Mouse (Mus musculus): ENCODE data around the gene Uqcrc1. TPM values are rescaled to one million over a fixed set of nuclear protein-coding genes. Genes with fewer than 3 reads are reported as not detected.
A peak's percentile ranks its signal among the peaks of the same experiment; 100 is the strongest.

The Uqcrc1 gene
- polyA plus RNA-seq, 1 experiment from 2014 or later: 457 TPM

- Histone ChIP-seq H3K27me3 (ENCODE audit: control insufficient read depth, insufficient read depth, low read length) (no peaks in the 10 kb centered on the region), H3K9ac (ENCODE audit: low read length) (no peak overlapping the region), H3K36me3 (ENCODE audit: control insufficient read depth, insufficient read depth, low read length) (no peaks in the 10 kb centered on the region), H3K9me3 (ENCODE audit: control insufficient read depth, low read length) (no peaks in the 10 kb centered on the region), H3K4me2 (ENCODE audit: low read depth) (no peak overlapping the region), H3K4me3 (ENCODE audit: low read depth, low read length) (no peak overlapping the region), H3K27ac (ENCODE audit: low read depth, low read length) (no peak overlapping the region), H3K4me1 (ENCODE audit: control insufficient read depth, insufficient read depth, low read length) (no peaks in the 10 kb centered on the region)
- WGBS: 83% methylated on average over 6 of the region's 6 CpGs
- DNase-seq (ENCODE audit: low spot score): no peak
- ATAC-seq (ENCODE audit: insufficient read depth, low FRiP score, low TSS enrichment): no peak
Observed at GRCm38 (mm10) chr9:108964338-108964737, 27.9 kb downstream of the Uqcrc1 start.

DNA sequence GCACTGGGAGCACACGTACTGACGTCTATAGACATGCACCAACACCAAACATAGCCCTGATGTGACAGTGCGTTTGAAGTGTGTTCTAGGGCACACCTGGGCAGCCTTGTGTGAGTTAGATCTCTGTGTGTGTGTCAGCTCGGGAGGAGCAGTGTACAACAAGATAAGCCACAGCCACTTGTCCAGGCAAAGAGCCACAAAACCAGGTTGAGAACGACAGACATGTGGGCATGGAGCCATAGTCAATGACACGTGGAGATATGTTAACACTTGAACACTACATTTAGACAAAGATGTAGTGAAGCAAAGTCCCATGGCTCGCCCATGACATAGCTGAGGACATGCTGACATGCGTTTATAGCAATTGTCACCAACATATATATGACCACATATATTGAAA lies 34.2 kb downstream of the Uqcrc1 start:
- ATAC-seq (ENCODE audit: insufficient read depth, low FRiP score, low TSS enrichment) (no peak), DNase-seq (ENCODE audit: low spot score) (no peak)
- H3K27me3 ChIP-seq (ENCODE audit: control insufficient read depth, insufficient read depth, low read length): no peaks in the 10 kb centered on the region
- H3K4me1 ChIP-seq (ENCODE audit: control insufficient read depth, insufficient read depth, low read length): no peaks in the 10 kb centered on the region
- no peak overlapping the region for H3K4me2 ChIP-seq (ENCODE audit: low read depth)
- 88% methylated on average over 8 of the region's 8 CpGs for WGBS
- no peaks in the 10 kb centered on the region for H3K9me3 ChIP-seq (ENCODE audit: control insufficient read depth, low read length)
- no peaks in the 10 kb centered on the region for H3K36me3 ChIP-seq (ENCODE audit: control insufficient read depth, insufficient read depth, low read length)
- H3K9ac ChIP-seq (ENCODE audit: low read length): no peak overlapping the region
- H3K27ac ChIP-seq (ENCODE audit: low read depth, low read length): no peak overlapping the region
- H3K4me3 ChIP-seq (ENCODE audit: low read depth, low read length): no peak overlapping the region

- Histone ChIP-seq H3K4me2 (ENCODE audit: low read depth) (no peak overlapping the region), H3K9ac (ENCODE audit: low read length) (no peak overlapping the region), H3K27ac (ENCODE audit: low read depth, low read length) (no peak overlapping the region), H3K4me3 (ENCODE audit: low read depth, low read length) (no peak overlapping the region), H3K9me3 (ENCODE audit: control insufficient read depth, low read length) (no peaks in the 10 kb centered on the region), H3K4me1 (ENCODE audit: control insufficient read depth, insufficient read depth, low read length) (no peaks in the 10 kb centered on the region), H3K27me3 (ENCODE audit: control insufficient read depth, insufficient read depth, low read length) (no peaks in the 10 kb centered on the region), H3K36me3 (ENCODE audit: control insufficient read depth, insufficient read depth, low read length) (no peaks in the 10 kb centered on the region)
- DNase-seq (ENCODE audit: low spot score): no peak
- no peak for ATAC-seq (ENCODE audit: insufficient read depth, low FRiP score, low TSS enrichment)
- 84% methylated on average over 9 of the region's 9 CpGs for WGBS
Observed at GRCm38 (mm10) chr9:108976483-108976882, 40.0 kb downstream of the Uqcrc1 start.

GRCm38 (mm10) chr9:108977966-108978365 lies 41.5 kb downstream of the Uqcrc1 start:
- ATAC-seq (ENCODE audit: insufficient read depth, low FRiP score, low TSS enrichment): no peak
- no peak overlapping the region for H3K9ac ChIP-seq (ENCODE audit: low read length)
- H3K9me3 ChIP-seq (ENCODE audit: control insufficient read depth, low read length): no peaks in the 10 kb centered on the region
- no peak overlapping the region for H3K27ac ChIP-seq (ENCODE audit: low read depth, low read length)
- H3K27me3 ChIP-seq (ENCODE audit: control insufficient read depth, insufficient read depth, low read length): no peaks in the 10 kb centered on the region
- H3K4me2 ChIP-seq (ENCODE audit: low read depth): no peak overlapping the region
- WGBS: 80% methylated on average over 7 of the region's 7 CpGs
- no peaks in the 10 kb centered on the region for H3K36me3 ChIP-seq (ENCODE audit: control insufficient read depth, insufficient read depth, low read length)
- no peak for DNase-seq (ENCODE audit: low spot score)
- no peak overlapping the region for H3K4me3 ChIP-seq (ENCODE audit: low read depth, low read length)
- H3K4me1 ChIP-seq (ENCODE audit: control insufficient read depth, insufficient read depth, low read length): no peaks in the 10 kb centered on the region

- H3K27me3 ChIP-seq (ENCODE audit: control insufficient read depth, insufficient read depth, low read length): no peaks in the 10 kb centered on the region
- no peak overlapping the region for H3K4me3 ChIP-seq (ENCODE audit: low read depth, low read length)
- H3K4me2 ChIP-seq (ENCODE audit: low read depth): no peak overlapping the region
- DNase-seq (ENCODE audit: low spot score) (no peak), ATAC-seq (ENCODE audit: insufficient read depth, low FRiP score, low TSS enrichment) (no peak)
- WGBS: 88% methylated on average over 8 of the region's 8 CpGs
- H3K9me3 ChIP-seq (ENCODE audit: control insufficient read depth, low read length): no peaks in the 10 kb centered on the region
- no peak overlapping the region for H3K27ac ChIP-seq (ENCODE audit: low read depth, low read length)
- H3K9ac ChIP-seq (ENCODE audit: low read length): no peak overlapping the region
- no peaks in the 10 kb centered on the region for H3K4me1 ChIP-seq (ENCODE audit: control insufficient read depth, insufficient read depth, low read length)
- no peaks in the 10 kb centered on the region for H3K36me3 ChIP-seq (ENCODE audit: control insufficient read depth, insufficient read depth, low read length)
Observed at GRCm38 (mm10) chr9:108982498-108982897, 46.1 kb downstream of the Uqcrc1 start.

DNA sequence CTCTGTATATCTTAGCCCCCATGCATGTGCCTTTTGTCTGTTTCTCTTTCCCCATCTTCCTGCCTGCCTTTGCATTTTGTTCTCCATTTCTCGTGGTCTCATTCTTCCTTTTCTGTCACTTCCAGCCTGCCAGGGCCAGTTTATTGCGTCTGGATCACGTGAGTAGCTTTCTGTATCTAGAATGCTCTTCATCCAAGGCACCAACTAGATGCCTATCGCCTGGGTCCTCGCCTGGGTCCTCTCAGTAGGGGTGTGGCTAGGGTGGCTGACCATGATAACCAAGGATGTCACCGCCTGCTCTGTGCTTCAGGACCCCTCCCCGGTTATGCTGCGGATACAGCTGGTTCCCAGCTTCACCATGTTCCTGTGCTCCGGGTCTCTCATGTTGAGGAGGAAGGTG lies 46.8 kb downstream of the Uqcrc1 start:
- H3K27me3 ChIP-seq (ENCODE audit: control insufficient read depth, insufficient read depth, low read length): no peaks in the 10 kb centered on the region
- H3K9me3 ChIP-seq (ENCODE audit: control insufficient read depth, low read length): no peaks in the 10 kb centered on the region
- no peak overlapping the region for H3K4me2 ChIP-seq (ENCODE audit: low read depth)
- DNase-seq (ENCODE audit: low spot score) (no peak), ATAC-seq (ENCODE audit: insufficient read depth, low FRiP score, low TSS enrichment) (no peak)
- no peak overlapping the region for H3K27ac ChIP-seq (ENCODE audit: low read depth, low read length)
- H3K4me3 ChIP-seq (ENCODE audit: low read depth, low read length): no peak overlapping the region
- no peak overlapping the region for H3K9ac ChIP-seq (ENCODE audit: low read length)
- no peaks in the 10 kb centered on the region for H3K4me1 ChIP-seq (ENCODE audit: control insufficient read depth, insufficient read depth, low read length)
- WGBS: 80% methylated on average over 9 of the region's 9 CpGs
- H3K36me3 ChIP-seq (ENCODE audit: control insufficient read depth, insufficient read depth, low read length): no peaks in the 10 kb centered on the region

DNA sequence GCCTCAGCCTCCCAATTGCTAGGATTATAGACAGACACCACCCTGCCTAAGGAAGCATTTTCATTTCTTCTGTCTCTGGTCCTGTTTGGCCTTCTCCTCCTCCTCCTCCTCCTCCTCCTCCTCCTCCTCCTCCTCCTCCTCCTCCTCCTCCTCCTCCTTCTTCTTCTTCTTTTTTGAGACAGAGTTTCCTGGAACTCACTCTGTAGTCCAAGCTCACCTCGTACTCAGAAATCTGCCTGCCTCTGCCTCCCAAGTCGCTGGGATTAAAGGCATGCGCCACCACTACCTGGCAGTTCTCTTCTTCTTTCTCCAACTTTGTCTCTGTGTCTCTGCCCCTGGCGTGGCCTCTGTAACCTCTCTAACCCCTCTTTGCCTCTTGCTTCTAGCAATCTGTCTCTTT lies 49.3 kb downstream of the Uqcrc1 start, which contains the start of gene Ucn2:
Gene Ucn2, plus strand, starts transcription at position 301 of the 400 bp plus-strand sequence.
- Histone ChIP-seq H3K9ac (ENCODE audit: low read length) (no peak within 1 kb of the TSS; the same call in 1 of the 2 replicates), H3K27me3 (ENCODE audit: control insufficient read depth, insufficient read depth, low read length) (no peaks in the 10 kb centered on the region), H3K4me2 (ENCODE audit: low read depth) (no peak within 1 kb of the TSS), H3K9me3 (ENCODE audit: control insufficient read depth, low read length) (no peaks in the 10 kb centered on the region), H3K36me3 (ENCODE audit: control insufficient read depth, insufficient read depth, low read length) (no peaks in the 10 kb centered on the region), H3K4me1 (ENCODE audit: control insufficient read depth, insufficient read depth, low read length) (no peaks in the 10 kb centered on the region), H3K27ac (ENCODE audit: low read depth, low read length) (no peak within 1 kb of the TSS), H3K4me3 (ENCODE audit: low read depth, low read length) (no peak within 1 kb of the TSS)
- no peak for DNase-seq (ENCODE audit: low spot score)
- WGBS: 88% methylated on average over 4 of the region's 4 CpGs
- ATAC-seq (ENCODE audit: insufficient read depth, low FRiP score, low TSS enrichment): no peak

- H3K9me3 ChIP-seq (ENCODE audit: control insufficient read depth, low read length): no peaks in the 10 kb centered on the region
- H3K27me3 ChIP-seq (ENCODE audit: control insufficient read depth, insufficient read depth, low read length): no peaks in the 10 kb centered on the region
- H3K27ac ChIP-seq (ENCODE audit: low read depth, low read length): no peak overlapping the region
- H3K4me1 ChIP-seq (ENCODE audit: control insufficient read depth, insufficient read depth, low read length): peaks cover 5% of the 10 kb centered on the region
- DNase-seq (ENCODE audit: low spot score): no peak
- peak overlapping the region; percentile 22; the same call in 1 of the 2 replicates for H3K9ac ChIP-seq (ENCODE audit: low read length)
- no peak overlapping the region for H3K4me3 ChIP-seq (ENCODE audit: low read depth, low read length)
- no peaks in the 10 kb centered on the region for H3K36me3 ChIP-seq (ENCODE audit: control insufficient read depth, insufficient read depth, low read length)
- H3K4me2 ChIP-seq (ENCODE audit: low read depth): no peak overlapping the region
- no peak for ATAC-seq (ENCODE audit: insufficient read depth, low FRiP score, low TSS enrichment)
- WGBS: 22% methylated on average over 15 of the region's 15 CpGs
Observed at GRCm38 (mm10) chr9:108987704-108988350, 51.4 kb downstream of the Uqcrc1 start.

DNA sequence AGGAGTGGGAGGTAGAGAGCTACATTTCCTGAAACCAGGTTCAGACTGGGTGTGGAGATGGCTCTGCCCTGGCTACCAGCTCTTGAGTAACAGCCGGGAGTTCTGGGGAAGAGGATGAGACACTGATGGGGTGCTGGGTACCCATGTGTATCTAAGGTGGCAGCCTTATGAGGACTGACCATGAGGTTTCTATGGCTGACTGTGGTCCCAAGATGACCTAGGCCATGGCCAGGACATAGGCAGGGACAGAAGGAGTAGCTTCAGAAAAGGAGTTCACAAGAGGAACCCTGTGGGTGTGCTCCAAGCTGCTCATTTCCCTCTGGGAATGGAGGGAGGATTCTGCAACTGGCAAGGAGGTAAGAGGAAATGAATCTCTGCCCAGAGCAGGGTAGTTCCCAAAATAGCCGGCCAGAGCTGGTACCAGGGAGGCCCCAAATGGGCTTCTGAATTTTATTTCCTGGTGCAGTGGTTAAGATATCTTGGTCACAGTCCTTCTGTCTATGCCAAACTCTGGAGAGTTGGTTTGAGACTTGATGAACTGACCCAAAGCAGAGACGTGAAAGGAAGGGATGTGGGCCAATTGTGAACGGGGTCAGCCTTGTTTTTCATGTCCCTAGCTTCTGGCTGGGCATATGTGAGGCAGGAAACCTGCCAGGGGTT lies 53.5 kb downstream of the Uqcrc1 start:
- Histone ChIP-seq H3K4me2 (ENCODE audit: low read depth) (no peak overlapping the region), H3K9ac (ENCODE audit: low read length) (no peak overlapping the region), H3K36me3 (ENCODE audit: control insufficient read depth, insufficient read depth, low read length) (no peaks in the 10 kb centered on the region; the same call in 1 of the 2 replicates), H3K27ac (ENCODE audit: low read depth, low read length) (no peak overlapping the region), H3K27me3 (ENCODE audit: control insufficient read depth, insufficient read depth, low read length) (no peaks in the 10 kb centered on the region), H3K4me3 (ENCODE audit: low read depth, low read length) (no peak overlapping the region), H3K4me1 (ENCODE audit: control insufficient read depth, insufficient read depth, low read length) (peaks cover 5% of the 10 kb centered on the region), H3K9me3 (ENCODE audit: control insufficient read depth, low read length) (no peaks in the 10 kb centered on the region)
- ATAC-seq (ENCODE audit: insufficient read depth, low FRiP score, low TSS enrichment) (no peak), DNase-seq (ENCODE audit: low spot score) (no peak)
- WGBS: 78% methylated on average over 4 of the region's 4 CpGs
